Mouse (Mus musculus): ENCODE results near the gene Dhdds. TPM values are rescaled to one million over a fixed set of nuclear protein-coding genes. Genes with fewer than 3 reads are reported as not detected.

Dhdds gene
- 1 to 10 TPM; 8.6 to 9.7 TPM for total RNA-seq (2021)
- long read RNA-seq, experiment 1, partial matches to known transcripts: 0 of 5 reads
- long read RNA-seq, experiment 1, other reads (novel, unspliced or antisense): 3 of 5 reads
- long read RNA-seq, experiment 2, partial matches to known transcripts: 0 of 4 reads
- long read RNA-seq, experiment 2, other reads (novel, unspliced or antisense): 0 of 4 reads

DNA sequence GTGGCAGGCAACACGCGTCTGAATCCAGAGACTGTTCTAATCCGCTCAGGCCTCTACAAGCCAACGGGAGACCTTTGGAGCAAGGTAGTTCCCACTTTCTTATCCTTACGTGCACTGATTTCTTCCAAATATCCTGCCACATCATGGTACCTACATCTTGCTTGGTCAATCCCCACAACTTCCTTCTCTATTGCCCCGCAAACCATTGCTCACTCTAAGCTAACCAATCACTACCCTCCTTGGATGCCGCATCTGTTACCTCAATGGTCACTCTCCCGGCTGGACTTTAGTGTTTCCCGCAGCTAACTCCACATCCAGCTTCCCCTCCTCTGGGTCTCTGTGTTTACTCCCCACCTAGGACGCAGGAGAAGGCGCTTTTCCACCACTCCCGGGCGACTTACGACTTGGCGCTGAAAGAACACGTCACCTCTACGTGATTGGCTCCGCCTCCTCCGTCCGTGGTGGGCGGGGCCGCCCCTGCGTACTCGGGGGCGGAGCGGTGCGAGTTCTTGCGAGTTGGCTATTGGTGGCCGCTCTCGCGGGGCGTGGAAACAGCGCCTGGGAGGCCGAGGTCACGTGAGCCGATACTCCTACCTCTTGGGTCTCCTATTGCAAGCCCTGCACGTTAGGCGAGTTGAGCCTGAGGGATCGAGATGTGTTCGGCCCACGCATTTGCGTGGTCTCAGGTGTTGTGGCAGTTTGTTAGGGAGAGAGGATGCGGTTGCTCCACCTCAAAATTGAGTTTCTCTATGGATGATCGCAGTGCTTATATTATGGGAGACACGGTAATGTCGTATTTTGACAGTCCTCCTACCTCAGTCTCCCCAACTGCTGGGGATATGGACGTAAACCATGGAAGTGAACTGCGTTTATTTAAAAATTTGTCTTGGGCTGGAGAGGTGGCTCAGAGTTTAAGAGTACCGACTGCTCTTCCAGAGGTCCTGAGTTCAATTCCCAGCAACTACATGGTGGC is at the start of gene Dhdds:
Gene Dhdds (minus strand): TSS at position 453 of the 973 bp plus-strand sequence.
- DNase-seq (ENCODE audit: low spot score): peak; percentile 96

DNA sequence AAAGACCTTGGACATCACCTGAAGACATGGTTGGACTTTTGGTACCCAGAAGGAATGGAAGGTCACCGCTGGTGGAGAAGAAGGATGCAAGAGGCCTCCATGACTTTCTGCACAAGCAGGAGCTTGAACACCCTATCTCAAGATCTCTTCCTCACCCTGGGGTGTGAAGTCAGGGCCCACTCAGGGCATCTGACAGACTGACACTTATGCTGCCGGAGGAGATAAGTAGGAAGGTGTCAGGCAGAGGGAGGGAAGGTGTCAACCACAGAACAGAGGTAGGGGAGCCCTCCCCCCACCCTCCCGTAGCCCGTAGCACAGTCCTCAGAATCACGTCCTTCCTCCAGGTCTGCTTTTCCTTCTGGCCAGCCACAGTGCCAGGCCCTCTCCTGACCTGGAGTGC is 46.9 kb upstream of the Dhdds start:
- DNase-seq (ENCODE audit: low spot score): no peak

DNA sequence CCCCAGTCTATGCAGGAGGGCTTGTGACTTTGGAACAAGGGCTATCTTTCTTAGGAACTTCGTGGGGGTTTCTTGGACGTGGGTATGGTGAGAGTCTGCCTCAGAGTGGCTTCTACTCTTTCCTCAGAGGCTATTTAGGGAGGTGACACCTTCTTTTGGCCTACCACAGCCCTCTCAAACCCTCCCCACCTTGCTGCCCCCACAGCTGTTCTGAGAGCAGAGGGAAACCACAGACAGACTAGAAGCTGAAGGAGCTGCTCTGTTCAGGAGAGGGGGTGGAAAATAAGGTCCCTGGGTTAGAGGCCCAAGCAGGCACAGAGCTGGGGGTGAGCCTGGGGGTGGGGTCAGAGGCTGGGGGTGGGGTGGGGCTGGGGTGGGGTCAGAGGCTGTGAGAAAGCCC is 42.3 kb upstream of the Dhdds start:
- DNase-seq (ENCODE audit: low spot score): peak; percentile 5

DNA sequence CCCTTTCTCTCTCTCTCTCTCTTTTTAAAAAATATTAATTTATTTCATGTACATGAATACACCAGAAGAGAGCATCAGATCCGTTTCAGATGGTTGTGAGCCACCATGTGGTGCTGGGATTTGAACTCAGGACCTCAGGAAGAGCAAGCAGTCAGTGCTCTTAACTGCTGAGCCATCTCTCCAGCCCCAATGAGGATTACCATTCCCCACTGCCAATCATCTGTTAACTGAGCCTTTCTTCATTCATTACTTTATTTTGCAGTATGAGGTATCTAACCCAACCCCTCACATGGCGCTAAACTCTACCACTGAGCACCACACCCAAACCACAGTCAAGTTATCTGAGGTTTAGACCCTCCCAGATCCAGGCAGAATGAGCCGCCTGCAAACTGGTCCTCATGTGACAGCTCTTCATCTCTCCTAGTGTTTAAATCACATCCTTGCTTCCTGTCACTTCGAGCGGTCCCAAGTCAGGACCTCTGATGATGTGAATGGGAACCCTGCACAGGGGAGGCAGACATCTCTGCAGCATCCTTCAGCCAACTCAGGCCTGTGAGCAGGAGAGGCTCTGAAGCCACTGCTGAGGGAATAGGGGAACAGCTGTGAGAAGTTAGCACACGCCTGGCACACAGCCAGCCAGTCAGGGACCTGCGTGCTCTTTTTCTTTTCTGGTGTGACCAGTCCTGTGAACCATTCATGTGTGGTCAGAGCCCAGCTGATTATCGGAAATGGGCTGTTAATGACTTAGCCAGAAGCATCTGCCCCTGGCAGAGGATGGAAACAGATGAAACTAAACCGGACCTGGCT is 40.8 kb upstream of the Dhdds start:
- DNase-seq (ENCODE audit: low spot score): no peak

DNA sequence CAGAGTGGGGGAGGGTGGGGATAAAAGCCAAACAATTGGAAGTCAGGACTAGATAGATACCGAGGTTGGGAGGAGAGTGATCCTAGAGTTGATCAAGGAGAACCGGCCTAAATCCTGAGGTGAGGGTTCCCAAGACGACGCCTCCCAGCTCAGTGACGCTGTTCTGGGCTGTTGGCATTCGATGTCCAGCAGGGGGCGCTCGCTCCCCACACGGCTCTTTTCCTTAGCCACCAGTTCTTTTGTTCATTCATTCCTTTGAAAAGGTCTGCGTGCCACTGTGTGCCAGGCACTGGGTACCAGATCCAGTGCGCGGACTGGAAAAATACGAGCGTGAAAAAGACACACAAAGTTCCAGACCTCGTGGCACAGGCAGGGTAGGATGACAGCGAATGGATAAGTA is 35.2 kb upstream of the Dhdds start:
- DNase-seq (ENCODE audit: low spot score): peak; percentile 46

DNA sequence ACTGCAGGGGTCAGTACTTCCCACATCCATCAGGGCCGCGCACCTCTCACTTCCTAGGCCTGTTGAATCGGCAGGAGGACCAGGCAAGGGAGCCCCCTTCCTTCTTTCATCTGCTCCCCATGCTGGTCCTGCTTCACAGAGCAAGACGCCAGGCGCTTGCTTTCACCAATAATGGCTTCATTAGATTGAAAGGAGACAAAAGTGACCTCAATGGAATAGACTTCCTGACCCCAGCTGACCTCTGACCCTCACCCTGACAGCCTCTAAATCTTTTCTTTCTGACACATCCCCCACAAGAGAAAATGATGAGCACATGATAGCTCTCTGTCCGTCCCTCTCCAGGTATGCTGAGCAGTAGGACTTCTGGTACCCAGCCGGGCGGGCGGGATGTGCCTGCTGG is 25.1 kb upstream of the Dhdds start:
- no peak for DNase-seq (ENCODE audit: low spot score)

DNA sequence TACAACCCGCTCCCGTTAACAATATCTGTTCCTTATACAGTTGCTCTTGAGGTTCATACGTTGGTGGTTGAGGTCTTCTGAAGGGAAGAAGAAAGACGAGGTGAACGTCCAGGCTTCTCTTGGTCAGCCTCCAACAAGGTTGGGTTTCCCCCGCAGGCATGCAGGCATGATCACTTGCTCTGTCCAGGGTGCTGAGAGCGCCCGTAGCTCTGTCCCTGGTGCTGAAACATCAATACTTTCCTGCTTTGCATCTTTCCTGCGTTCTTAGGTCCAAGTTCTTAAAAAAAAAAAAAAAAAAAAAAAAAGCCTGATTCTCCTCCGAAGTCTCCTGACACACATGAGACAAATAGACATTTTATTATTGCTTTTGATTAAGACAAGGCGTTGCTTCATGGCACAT is 19.9 kb upstream of the Dhdds start:
- DNase-seq (ENCODE audit: low spot score): peak; percentile 63

DNA sequence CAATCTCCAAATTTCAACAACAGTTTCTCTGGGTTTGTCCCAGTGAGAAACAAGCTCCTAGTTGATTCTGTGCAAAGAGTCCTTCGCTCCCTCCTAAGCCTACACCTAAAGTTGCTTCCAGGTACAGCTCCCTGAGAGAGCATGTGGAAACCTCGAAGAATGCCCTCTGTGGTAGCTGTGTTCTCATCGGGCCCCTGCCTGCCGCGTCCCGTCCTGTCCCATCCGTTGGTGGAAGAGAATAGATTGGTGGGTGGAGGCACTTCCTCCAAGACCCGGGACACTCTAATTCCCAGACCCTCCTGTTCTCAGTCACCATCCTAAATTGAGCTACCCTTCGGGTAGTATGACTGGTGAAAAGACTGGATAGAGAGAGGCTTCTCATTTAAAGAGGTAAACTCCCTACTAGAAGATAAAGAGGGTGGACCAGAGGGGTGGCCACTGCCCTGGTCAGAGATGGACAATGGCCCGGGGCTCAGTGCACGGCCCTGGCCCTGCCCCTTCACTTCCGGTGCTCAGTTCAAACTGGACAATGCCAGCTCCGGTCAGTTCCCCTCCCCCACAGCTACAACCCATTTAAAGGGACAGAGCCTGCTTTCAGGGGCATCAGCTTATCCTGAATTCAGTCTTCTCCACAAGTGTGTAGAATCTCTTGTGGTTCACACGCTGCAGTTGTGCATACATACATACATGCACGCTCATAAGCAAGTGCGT is 19.1 kb upstream of the Dhdds start:
- DNase-seq (ENCODE audit: low spot score): no peak

DNA sequence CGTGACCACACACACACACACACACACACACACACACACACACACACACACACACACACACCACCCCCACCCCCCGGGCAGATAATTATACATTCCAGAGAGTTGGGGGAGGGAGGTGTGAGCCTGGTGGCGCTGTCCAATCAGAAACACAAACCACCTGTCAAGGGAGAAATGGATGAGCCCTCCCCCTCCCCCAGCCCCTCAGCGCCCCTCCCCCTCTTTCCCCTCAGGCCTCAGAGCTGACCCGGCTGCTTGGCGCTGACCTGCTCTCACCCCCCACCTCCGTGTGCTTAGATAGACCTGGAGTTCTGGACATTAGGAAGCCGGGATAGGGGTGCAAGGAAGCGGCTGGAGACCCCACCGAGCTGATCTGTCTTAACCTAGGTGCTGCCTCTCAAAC is 18.5 kb upstream of the Dhdds start:
- DNase-seq (ENCODE audit: low spot score): no peak

DNA sequence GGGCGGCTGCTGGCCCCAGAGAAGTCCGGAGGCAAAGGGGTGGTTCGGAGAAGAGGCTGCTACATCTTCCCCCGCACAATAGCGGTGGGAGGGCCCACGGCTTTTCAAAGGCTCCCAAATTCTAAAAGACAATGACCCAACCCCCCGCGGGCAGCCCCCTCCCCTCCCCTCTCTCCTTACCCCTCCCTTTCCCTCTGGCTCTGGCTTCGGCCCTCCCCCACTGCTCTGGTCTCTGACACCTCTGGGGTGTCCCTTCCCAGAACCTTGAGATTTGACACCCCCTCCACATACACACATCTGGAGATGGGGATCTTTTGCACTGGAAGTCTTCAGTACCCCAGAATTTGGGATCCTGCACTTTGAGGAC is 18.0 kb upstream of the Dhdds start, which contains the start of gene Lin28a:
Gene Lin28a (minus strand): TSS at position 63 of the 367 bp plus-strand sequence.
- no peak for DNase-seq (ENCODE audit: low spot score)

DNA sequence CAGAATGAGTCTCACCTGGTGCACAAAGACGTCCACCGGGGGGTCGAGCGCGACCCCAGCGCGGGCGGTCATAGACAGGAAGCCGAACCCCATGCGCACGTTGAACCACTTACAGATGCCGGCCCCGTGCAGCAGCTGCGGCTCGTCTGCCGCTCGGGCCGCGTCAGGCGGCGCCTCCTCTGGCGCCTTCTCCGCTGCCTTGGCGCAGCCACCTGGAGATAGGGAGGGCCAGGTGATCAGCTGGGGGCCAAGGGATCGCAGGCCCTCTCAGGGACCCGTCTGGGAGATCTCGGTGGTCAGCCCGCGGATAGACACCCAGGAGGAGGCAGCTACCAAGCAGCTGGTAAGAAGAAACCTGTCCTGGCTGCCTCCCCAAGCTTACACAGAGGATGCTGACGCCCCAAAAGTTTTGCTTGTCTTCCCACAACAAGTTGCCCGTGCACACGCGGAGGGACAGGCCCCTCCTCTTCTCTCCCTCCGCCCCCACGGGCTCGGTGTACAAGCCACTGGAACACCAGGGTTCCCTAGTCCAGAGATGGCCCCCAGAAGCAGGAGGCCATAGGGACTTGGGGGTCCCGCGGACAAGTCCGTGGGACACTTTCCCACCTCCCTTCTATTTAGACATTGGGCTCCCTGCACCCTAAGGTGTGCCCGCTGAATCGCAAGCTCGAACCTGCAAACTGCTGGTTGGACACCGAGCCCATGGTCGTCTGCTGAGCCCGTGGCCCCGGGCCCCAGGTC is 17.5 kb upstream of the Dhdds start:
- DNase-seq (ENCODE audit: low spot score): no peak

DNA sequence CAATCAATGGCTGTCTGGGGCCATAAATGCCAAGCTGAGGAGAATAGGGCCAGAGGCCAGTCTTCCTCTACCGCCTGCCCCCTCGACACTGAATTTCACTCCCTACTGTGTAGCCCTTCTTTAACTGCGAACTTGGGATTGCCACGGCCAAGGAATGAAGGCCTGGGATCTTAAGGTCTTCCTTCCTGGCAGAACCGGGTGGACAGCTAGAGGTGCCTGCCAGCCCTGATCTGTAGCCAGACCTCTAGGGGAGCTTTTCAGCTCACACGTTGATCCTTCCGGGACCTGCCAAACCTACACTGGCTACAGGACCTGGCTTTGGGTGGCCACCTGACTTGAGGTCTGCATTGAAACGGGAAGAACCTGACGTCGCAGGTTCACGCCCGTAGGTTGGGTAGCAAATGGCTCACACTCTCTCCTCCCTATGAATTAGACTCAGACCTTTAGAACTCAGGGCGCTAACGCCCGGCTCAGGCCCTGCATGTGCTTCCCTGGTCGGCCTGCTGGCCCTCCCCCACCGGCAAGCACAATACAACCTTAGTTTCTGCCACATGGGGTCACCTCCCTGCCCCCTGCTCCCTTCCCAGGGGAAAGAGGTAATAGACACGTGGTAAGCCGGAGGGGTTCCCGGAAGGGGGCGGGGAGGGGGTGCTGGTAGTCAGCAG is 16.6 kb upstream of the Dhdds start:
- no peak for DNase-seq (ENCODE audit: low spot score)

DNA sequence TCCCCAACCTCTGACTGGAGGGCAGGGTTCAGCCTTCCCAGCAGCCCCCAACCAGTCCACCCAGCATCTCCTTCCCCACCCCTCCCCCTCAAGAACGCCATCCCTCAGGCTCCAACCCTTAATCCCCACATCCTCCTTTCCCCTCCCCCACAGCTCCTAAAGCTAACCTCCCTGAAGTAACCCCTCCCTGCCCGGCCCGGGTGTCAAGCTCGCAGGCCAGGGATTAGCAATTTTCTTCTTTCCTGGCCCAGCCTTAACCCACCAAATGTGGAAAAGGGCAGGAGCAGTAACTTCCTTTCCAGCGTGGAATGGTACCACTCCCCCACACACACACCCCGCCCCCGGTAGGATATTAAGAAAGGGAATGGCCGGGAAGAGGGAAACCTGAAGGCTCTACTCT is 16.0 kb upstream of the Dhdds start:
- DNase-seq (ENCODE audit: low spot score): no peak

DNA sequence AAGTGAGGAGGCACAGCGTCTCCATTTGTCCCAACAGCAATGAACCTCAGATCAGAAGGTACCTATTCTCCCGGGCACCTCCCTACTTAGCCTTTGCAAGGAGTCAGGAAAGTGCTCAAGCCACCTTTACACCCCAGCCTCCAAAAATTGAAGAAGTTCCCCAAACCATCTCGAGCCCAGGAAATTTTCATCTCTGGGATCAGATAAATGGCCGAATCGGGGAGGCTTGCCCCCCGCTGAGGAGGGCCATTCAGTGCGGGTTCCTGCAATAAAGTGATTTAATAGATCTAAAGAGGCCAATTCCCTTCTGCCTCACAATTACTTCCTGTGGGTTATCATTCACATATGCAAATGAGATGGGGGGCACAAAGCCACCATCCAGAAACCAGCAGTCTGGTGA is 15.5 kb upstream of the Dhdds start:
- DNase-seq (ENCODE audit: low spot score): no peak

DNA sequence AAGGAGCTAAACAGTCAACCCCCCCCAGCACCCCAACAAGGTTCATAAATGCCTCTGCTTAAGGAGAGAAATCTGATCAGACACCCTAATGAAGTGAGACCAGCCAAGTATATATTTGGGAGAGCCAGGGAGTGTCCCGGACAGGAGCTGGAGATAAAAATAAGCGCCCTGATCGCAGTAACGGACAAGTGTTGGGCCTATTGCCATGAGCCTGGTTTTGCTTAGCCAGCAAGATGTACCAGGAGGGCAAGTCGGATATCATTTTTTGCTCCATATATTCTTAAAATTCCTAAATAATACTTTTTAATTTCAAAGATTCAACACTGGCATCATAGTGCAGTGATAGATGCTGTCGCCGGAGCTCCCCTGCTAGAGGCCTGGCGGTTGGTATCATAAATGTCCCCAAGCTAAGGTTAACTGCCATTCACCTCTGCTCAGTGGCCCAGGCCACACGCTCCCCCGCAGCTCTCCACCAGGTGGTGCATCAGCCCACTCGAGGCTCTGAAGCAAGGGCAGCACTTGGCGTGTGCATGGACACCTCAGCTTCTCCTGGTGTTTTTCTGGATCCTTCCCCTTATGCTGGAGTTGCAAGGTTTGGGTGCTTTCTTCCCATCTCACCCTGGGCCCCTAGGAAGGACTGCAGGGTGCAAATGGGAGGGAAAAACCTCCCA is 12.3 kb upstream of the Dhdds start:
- DNase-seq (ENCODE audit: low spot score): peak; percentile 73

DNA sequence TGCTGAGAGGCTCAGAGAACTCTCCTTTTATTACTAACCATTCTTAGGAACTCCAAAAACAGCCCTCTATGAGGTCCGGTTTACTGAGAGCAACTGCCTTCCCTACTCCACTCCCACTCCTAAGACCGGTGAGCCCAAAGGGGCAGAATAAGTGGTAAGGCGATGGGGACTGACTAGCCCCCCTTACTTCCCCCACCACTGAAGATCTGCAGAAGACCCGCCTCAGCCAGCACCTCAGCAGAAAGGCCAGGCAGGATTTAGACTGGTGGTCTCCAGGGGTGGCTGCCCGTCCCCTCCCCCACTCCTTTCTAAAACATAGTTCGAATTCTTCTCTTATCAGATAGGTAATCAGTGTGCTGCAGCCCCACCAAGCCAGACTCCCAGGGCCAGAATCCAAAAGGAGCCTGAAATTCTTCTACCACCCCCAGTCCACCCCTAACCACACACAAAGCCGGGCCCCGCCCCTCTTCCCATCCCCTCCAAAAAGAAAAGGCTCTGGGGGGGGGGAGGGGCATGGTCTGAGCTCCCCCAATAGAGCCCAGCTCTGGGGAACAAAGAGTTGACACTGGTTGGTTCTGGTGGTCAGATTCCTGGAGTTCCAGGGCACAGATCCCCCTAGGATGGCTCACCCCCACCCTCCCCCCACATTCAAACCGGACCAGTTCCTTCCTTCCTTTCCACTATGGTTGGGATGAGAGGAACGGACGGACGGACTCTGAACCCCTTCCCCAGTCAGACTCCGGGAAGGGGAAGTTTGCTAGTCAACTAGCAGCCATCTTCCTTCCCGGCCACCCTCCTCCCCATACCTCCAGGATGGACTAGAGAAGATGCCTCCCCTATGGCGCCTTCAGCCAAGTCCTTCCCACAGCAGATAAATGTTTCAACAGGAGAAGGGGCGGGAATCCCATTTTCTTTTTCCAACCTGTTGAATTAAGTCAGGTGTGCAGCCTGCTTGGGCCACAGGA is 11.0 kb upstream of the Dhdds start:
- DNase-seq (ENCODE audit: low spot score): no peak

DNA sequence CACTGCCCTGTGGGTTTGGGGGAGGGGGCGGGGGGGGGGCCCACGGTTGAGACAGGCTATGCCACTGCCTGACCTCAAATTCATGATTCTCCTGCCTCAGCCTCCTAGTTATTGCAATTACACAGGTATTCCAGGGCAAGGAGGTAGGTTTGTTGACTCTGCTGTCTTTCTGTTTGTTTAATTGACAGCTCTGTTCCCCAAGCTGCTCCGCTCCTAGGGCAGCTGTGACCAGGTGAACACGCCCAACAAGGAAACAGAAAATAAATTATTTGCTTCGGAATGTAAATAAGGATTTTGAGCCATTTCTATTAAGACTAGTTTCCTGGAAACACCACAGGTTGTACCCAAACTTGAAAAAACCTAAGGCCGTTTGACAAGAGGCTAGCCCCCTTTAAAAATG is 9.0 kb upstream of the Dhdds start:
- no peak for DNase-seq (ENCODE audit: low spot score)

DNA sequence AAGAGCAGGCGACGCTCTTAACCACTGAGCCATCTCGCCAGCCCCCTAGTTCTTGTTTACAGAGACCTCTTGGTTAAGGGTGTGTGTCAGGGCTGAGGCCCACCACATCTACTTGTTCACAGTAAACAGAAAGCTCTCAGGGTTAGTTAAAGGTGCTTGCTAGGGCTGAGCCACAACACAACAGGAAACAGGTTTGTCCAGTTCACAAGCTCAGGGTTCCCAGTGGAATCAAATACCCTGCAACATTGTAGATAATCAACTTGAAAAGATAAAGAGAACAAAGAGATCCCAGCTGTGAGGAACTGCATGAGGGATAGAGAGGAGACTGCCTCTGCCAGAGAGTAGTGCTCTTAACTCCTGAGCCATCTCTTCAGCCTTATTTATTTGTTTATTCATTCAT is 6.1 kb upstream of the Dhdds start:
- DNase-seq (ENCODE audit: low spot score): no peak
